Mouse (Mus musculus): Measurements from ENCODE around the gene Idua. TPM values are rescaled to one million over a fixed set of nuclear protein-coding genes. Genes with fewer than 3 reads are reported as not detected.

Idua gene
- 9.1 and 12.7 TPM in 2 replicates for polyA plus RNA-seq (2012; rRNA removed)

DNA sequence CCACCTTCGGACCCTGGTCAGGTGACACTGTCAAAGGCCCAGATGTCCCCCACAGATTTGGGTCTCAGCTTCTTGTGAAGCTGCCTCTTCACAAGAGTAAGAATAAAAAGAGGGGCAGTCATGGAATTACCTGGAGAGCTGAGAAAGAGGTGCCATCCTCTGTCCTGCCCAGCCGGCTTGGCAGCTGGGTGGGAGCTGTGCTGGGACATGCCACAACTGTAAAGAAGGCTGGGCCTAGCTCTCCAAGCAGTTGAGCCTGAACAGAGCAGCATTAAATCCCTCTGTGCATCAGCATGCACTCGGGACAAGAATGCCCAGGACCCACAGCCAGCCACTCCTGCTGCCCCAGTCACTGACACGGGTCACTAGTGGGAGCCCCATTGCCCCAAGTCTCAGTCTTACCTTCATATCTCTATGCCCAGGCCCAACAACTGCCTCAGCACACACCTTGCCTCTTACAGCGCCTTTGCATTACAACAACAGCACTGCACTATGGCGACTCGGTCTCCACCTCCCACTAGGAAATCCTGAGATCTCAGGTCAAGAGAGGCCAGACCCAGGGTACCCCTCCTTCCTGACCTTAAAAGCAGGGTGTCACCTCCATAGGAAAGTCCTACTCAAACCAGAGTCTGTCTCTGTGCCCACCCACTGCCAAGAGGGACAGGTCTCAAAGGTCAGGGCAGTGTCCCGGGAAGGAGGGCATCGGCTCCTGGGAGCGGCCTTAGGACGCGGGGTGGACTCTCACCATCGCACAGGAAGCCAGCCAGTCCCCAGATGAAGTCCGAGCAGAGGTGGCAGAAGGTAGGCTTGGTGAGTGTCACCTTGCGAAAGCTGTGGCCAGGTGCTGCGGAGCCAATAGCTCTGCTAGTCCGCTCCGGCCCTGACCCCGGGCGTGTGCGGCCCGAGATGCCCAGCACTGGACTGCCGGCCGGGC is at the start of gene Idua:
TSS of gene Idua (plus strand) at position 634 of the 934 bp plus-strand sequence.
- no peak for TF ChIP-seq POLR2A (IDR thresholded peaks at IDR 0.05; ENCODE audit: low read depth, low read length)
- no peak for TF ChIP-seq CTCF (conservative IDR thresholded peaks at IDR 0.05; ENCODE audit: insufficient read depth, insufficient read length, low read depth, low read length)
- Histone ChIP-seq H3K27ac (ENCODE audit: insufficient read depth, low read depth, low read length) (peak within 1 kb of the TSS; percentile 58), H3K4me3 (ENCODE audit: insufficient read depth, low read depth, low read length) (peak within 1 kb of the TSS; percentile 91), H3K27me3 (replicated peaks; ENCODE audit: control insufficient read depth, insufficient read depth, low read length) (no peaks in the 10 kb centered on the region), H3K36me3 (ENCODE audit: control insufficient read depth, insufficient read depth, low read length) (peaks cover 2% of the 10 kb centered on the region; the same call in 1 of the 2 replicates), H3K4me1 (ENCODE audit: control insufficient read depth, insufficient read depth, low read length) (peaks cover 10% of the 10 kb centered on the region; the same call in 1 of the 2 replicates)
- 7% methylated on average over 24 of the region's 24 CpGs for WGBS
- DNase-seq = peak; percentile 71

DNA sequence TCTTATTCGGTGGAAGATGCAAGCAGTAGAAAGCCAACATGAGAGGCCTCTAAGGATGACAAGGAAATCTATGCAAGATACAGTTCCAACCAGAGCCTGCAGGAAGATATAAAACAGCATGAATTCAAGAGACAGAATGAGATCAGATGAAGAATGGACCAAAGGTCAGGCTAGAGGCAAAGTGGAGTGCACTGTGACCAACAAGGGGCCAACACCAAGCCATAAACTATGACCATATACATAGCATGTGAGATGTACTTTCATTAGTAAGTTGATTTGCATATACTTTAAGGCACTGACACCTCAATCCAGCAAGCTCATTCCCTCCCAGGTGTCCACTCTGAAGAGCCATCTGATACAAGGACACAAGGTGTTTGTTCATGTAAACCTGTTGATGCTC is 49.7 kb upstream of the Idua start:
- no peaks in the 10 kb centered on the region for H3K27me3 ChIP-seq (replicated peaks; ENCODE audit: control insufficient read depth, insufficient read depth, low read length)
- H3K4me3 ChIP-seq (ENCODE audit: insufficient read depth, low read depth, low read length) = no peak overlapping the region
- DNase-seq = no peak
- H3K4me1 ChIP-seq (ENCODE audit: control insufficient read depth, insufficient read depth, low read length) = no peaks in the 10 kb centered on the region
- H3K27ac ChIP-seq (ENCODE audit: insufficient read depth, low read depth, low read length) = no peak overlapping the region
- H3K36me3 ChIP-seq (ENCODE audit: control insufficient read depth, insufficient read depth, low read length) = peaks cover 15% of the 10 kb centered on the region
- WGBS = 95% methylated on average over 1 of the region's 1 CpGs
- no peak for TF ChIP-seq POLR2A (IDR thresholded peaks at IDR 0.05; ENCODE audit: low read depth, low read length)
- no peak for TF ChIP-seq CTCF (conservative IDR thresholded peaks at IDR 0.05; ENCODE audit: insufficient read depth, insufficient read length, low read depth, low read length)

DNA sequence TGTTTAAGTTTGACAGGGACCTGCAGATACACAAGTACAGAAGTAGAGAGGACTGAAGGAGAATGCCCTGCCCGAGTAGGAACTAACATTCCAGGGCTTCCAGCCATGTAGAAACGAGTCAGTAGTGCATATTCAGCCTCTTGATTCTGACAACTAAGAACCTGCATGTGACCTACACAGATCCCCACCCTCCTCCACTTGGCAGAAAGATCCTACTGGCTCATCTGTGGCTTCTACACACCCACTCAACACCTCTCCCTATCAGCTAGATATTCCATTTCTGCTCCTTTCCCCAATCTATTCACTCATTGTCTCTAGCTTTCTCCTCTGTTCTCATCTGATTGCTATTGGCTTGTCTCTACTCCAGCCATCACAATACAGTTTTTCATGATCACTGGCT is 38.3 kb upstream of the Idua start:
- H3K36me3 ChIP-seq (ENCODE audit: control insufficient read depth, insufficient read depth, low read length) = peaks cover 14% of the 10 kb centered on the region
- H3K4me1 ChIP-seq (ENCODE audit: control insufficient read depth, insufficient read depth, low read length) = no peaks in the 10 kb centered on the region
- DNase-seq = no peak
- 46% methylated on average over 2 of the region's 2 CpGs for WGBS
- no peak overlapping the region for H3K4me3 ChIP-seq (ENCODE audit: insufficient read depth, low read depth, low read length)
- H3K27me3 ChIP-seq (replicated peaks; ENCODE audit: control insufficient read depth, insufficient read depth, low read length) = no peaks in the 10 kb centered on the region
- H3K27ac ChIP-seq (ENCODE audit: insufficient read depth, low read depth, low read length) = no peak overlapping the region
- TF ChIP-seq CTCF (conservative IDR thresholded peaks at IDR 0.05; ENCODE audit: insufficient read depth, insufficient read length, low read depth, low read length) (no peak), POLR2A (IDR thresholded peaks at IDR 0.05; ENCODE audit: low read depth, low read length) (no peak)

DNA sequence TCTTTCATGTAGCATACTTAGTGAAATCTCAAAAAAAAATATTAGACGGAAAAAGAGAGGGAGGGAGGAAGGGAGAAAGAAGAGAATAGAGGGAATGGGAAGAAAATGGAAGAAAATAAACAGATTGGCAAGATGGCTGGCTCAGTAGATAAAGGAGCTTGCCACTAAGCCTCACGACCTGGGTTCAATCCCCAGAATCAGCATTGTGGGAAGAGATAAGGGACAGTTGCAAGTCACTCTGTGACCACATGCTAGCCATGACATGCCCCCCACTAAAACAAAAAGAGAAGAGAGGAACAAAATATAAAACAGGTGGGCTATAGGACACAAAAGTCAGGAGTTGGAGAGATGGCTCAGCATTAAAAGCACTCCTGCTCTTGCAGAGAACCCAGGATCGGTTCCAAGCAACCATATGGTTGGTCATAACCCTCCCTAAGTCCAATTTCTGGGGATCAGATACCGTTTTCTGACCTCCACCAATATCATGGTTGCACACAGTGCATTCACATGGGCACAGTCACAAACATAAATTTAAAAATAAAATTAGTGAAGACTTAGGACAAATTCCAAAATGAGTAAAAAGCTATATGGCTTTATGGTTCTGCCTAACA is 34.0 kb upstream of the Idua start:
- no peak for DNase-seq
- peaks cover 11% of the 10 kb centered on the region for H3K36me3 ChIP-seq (ENCODE audit: control insufficient read depth, insufficient read depth, low read length)
- WGBS = 86% methylated on average over 4 of the region's 4 CpGs
- no peaks in the 10 kb centered on the region for H3K27me3 ChIP-seq (replicated peaks; ENCODE audit: control insufficient read depth, insufficient read depth, low read length)
- TF ChIP-seq POLR2A (IDR thresholded peaks at IDR 0.05; ENCODE audit: low read depth, low read length) = no peak
- TF ChIP-seq CTCF (conservative IDR thresholded peaks at IDR 0.05; ENCODE audit: insufficient read depth, insufficient read length, low read depth, low read length) = no peak
- H3K27ac ChIP-seq (ENCODE audit: insufficient read depth, low read depth, low read length) = no peak overlapping the region
- H3K4me1 ChIP-seq (ENCODE audit: control insufficient read depth, insufficient read depth, low read length) = peaks cover 7% of the 10 kb centered on the region; the same call in 1 of the 2 replicates
- no peak overlapping the region for H3K4me3 ChIP-seq (ENCODE audit: insufficient read depth, low read depth, low read length)

DNA sequence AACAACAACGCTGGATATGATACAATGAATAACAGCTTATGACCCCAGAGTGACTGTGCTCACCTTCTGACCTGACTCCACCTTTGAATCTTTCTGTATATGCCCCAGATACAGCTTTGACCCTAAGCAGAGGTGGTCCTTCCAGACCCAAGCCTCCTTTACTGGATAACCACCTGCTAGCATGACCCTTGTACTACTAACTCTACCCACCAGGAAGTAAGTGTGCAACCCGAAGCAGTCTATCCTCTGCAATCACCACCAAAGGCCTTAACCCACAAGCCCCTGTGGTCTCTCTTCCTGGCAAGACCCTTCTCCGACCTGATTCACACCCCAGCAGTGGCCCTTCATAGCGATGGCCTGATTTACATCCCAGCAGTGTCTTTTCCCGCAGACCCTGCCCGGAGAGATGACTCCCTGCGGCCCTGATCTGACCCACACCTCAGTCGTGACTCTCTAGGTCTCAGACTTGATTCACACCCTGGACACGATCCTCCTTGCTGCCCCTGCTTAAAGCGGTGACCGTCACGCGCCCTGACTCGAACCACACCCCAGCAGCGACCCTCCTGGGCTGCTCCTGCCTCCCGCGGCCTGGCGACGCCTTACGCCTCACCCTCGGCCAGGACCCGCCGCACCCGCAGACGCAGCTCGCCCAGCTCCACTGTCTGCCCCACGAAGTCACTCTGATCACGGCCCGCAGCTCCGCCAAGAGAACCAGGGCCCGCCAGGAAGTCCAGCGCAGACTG is 31.1 kb upstream of the Idua start:
- under 1% methylated on average over 32 of the region's 32 CpGs for WGBS
- Histone ChIP-seq H3K27me3 (replicated peaks; ENCODE audit: control insufficient read depth, insufficient read depth, low read length) (no peaks in the 10 kb centered on the region), H3K4me1 (ENCODE audit: control insufficient read depth, insufficient read depth, low read length) (peaks cover 7% of the 10 kb centered on the region; the same call in 1 of the 2 replicates), H3K4me3 (ENCODE audit: insufficient read depth, low read depth, low read length) (peak overlapping the region; percentile 80), H3K36me3 (ENCODE audit: control insufficient read depth, insufficient read depth, low read length) (peaks cover 2% of the 10 kb centered on the region; the same call in 1 of the 2 replicates), H3K27ac (ENCODE audit: insufficient read depth, low read depth, low read length) (peak overlapping the region; percentile 75)
- TF ChIP-seq CTCF (conservative IDR thresholded peaks at IDR 0.05; ENCODE audit: insufficient read depth, insufficient read length, low read depth, low read length) = no peak
- TF ChIP-seq POLR2A (IDR thresholded peaks at IDR 0.05; ENCODE audit: low read depth, low read length) = no peak
- no peak for DNase-seq

DNA sequence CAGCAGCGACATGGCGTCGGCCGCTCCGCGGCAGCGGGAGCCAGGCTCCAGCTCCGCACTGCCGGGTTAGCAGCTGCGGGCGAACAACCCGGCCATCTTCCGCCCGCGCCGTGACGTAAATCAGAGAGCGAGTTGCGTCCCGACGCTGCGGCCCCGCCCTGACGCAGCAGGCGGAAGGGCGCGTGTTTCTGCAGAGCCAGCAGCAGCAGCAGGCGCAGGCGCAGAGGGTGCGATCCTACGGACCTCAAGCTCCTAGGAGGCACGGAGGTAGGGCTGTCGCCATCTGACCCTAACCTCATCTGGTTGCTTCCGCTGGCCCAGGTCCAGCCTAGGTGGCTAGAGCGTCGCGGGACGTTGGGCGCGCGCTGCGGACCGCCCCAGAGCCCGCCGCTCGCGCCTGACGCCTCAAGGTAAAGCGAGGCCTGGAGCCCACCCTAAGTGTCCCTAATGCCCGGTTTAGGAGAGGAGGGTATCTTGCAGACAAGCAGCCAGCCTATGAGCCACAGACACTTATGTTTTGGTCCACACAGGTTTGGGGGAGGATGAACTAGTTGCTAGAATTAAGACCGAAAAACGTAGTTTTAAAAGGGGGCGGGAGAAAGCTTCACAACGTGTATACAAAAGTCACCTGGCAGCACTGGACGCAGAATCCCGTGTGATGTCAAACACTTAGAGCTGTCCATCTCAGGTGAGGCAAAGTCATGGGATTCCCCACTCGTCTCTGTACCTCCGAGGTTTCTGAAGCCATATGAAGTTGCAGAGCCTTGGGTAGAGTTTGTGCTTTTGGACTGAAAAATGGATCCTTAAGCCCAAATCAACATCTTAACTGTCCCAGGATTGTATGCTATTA is 30.3 kb upstream of the Idua start, which contains the start of the genes Gak and Tmem175:
TSS of gene Gak (minus strand) at position 122 of the 850 bp plus-strand sequence.
TSS of gene Tmem175 (plus strand) at position 137 of the 850 bp plus-strand sequence.
- H3K27me3 ChIP-seq (replicated peaks; ENCODE audit: control insufficient read depth, insufficient read depth, low read length) = no peaks in the 10 kb centered on the region
- H3K4me1 ChIP-seq (ENCODE audit: control insufficient read depth, insufficient read depth, low read length) = peaks cover 7% of the 10 kb centered on the region; the same call in 1 of the 2 replicates
- WGBS = under 1% methylated on average over 58 of the region's 58 CpGs
- no peaks in the 10 kb centered on the region for H3K36me3 ChIP-seq (ENCODE audit: control insufficient read depth, insufficient read depth, low read length)
- H3K27ac ChIP-seq (ENCODE audit: insufficient read depth, low read depth, low read length) = peak within 1 kb of the TSS; percentile 75
- TF ChIP-seq POLR2A (IDR thresholded peaks at IDR 0.05; ENCODE audit: low read depth, low read length) (peak; percentile 52), CTCF (conservative IDR thresholded peaks at IDR 0.05; ENCODE audit: insufficient read depth, insufficient read length, low read depth, low read length) (no peak)
- DNase-seq = peak; percentile 96
- peak within 1 kb of the TSS; percentile 80 for H3K4me3 ChIP-seq (ENCODE audit: insufficient read depth, low read depth, low read length)
